Mouse (Mus musculus): ENCODE data around the gene Ppp4r3a.

DNA sequence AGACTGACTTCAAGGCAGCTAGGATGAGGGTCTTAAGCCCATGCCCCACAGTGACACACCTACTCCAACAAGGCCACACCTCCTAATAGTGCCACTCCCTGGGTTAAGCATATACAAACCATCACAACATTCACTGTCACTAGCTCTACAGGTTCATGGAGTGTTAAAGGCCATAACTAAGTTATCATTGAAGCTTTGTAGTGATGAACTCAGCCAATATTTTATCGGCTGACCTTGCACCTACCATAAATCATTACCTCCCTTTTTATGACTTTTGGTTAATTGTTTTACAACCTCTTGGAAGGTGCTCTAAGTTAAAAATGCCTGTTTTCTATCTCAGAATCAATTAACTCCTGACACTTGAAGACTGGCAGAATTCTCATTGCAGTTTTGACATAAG, 24.2 kb upstream of the Ppp4r3a start:
- no peak for TF ChIP-seq USF1 (IDR thresholded peaks at IDR 0.05; ENCODE audit: low read depth)
- TF ChIP-seq SRF (IDR thresholded peaks at IDR 0.05; ENCODE audit: control insufficient read depth, insufficient read length, low read depth), result no peak
- no peak for TF ChIP-seq POLR2A (IDR thresholded peaks at IDR 0.05; ENCODE audit: insufficient read length, low read depth)
- no peak for TF ChIP-seq MYOG (IDR thresholded peaks at IDR 0.05; ENCODE audit: control insufficient read depth in 1 of 3, insufficient read depth in 1 of 3, insufficient read length in 2 of 3, low read depth in 2 of 3)

Data from myocyte (in vitro differentiated cells).